Mouse (Mus musculus) midbrain, embryonic 10.5 days (tissue): ENCODE data around the gene Fcgrt. TPM values are rescaled to one million over a fixed set of nuclear protein-coding genes. Genes with fewer than 3 reads are reported as not detected.

Experiments
- DNase-seq: peaks from one replicate; pipeline ENCODE4 v3.0.0-alpha.2; 2017; ENCODE audit warnings: low spot score
- H3K27ac ChIP-seq: fragments of 300-500 bp; sonication (generic); replicated peaks from 2 replicates; pipeline ENCODE4 v1.5.1; 2016; ENCODE audit warnings: mild to moderate bottlenecking
- H3K27me3 ChIP-seq: fragments of 300-500 bp; sonication (generic); 2 replicates; pipeline ENCODE4 v1.6.1; 2016; ENCODE audit warnings: low read depth, mild to moderate bottlenecking; ENCODE audit not compliant: poor library complexity, severe bottlenecking
- H3K36me3 ChIP-seq: fragments of 300-500 bp; sonication (generic); 2 replicates; pipeline ENCODE4 v1.6.1; 2016; ENCODE audit warnings: mild to moderate bottlenecking, moderate library complexity
- H3K4me1 ChIP-seq: fragments of 300-500 bp; sonication (generic); 2 replicates; pipeline ENCODE4 v1.6.1; 2016
- H3K4me3 ChIP-seq: fragments of 300-500 bp; sonication (generic); 2 replicates; pipeline ENCODE4 v1.5.1; 2016; ENCODE audit warnings: mild to moderate bottlenecking, moderate library complexity
- H3K9me3 ChIP-seq: fragments of 300-500 bp; sonication (generic); replicated peaks from 2 replicates; pipeline ENCODE4 v1.6.1; 2016; ENCODE audit warnings: mild to moderate bottlenecking
- WGBS: fragments of 180-500 bp; shearing (Covaris S2); methylation state at CpG from one replicate; pipeline ENCODE4 v1.1.7; 2016; 5-methylcytosine and 5-hydroxymethylcytosine counted together
- polyA plus RNA-seq: library from polyadenylated mRNA; unstranded; fragments of >200 nt; fragmentation: Nextera tagmentation; extraction: Ambion mirVana; gene quantifications from 2 replicates; pipeline ENCODE4 v1.2.1, GENCODE M21; 2016

The Fcgrt gene
- polyA plus RNA-seq, 1 experiment from 2014 or later = 12.0 TPM

GRCm38 (mm10) chr7:45072230-45072629 lies 31.4 kb downstream of the Fcgrt start:
- Histone ChIP-seq H3K9me3 (no peaks in the 10 kb centered on the region), H3K27ac (no peak overlapping the region), H3K4me1 (no peaks in the 10 kb centered on the region), H3K36me3 (peaks cover 39% of the 10 kb centered on the region), H3K27me3 (no peaks in the 10 kb centered on the region), H3K4me3 (no peak overlapping the region)
- WGBS = 73% methylated on average over 2 of the region's 2 CpGs
- no peak for DNase-seq

GRCm38 (mm10) chr7:45069671-45070070 lies 34.0 kb downstream of the Fcgrt start:
- H3K4me1 ChIP-seq = no peaks in the 10 kb centered on the region
- no peaks in the 10 kb centered on the region for H3K9me3 ChIP-seq
- H3K27ac ChIP-seq = no peak overlapping the region
- no peak for DNase-seq
- H3K36me3 ChIP-seq = peaks cover 14% of the 10 kb centered on the region
- no peaks in the 10 kb centered on the region for H3K27me3 ChIP-seq
- WGBS = 93% methylated on average over 2 of the region's 2 CpGs
- no peak overlapping the region for H3K4me3 ChIP-seq

- Histone ChIP-seq H3K4me1 (peaks cover 11% of the 10 kb centered on the region), H3K4me3 (no peak overlapping the region), H3K9me3 (no peaks in the 10 kb centered on the region), H3K36me3 (no peaks in the 10 kb centered on the region), H3K27ac (0 out of 2 replicates have a peak overlapping the region, but pooled peaks have one; percentile 6), H3K27me3 (no peaks in the 10 kb centered on the region)
- peak; percentile 61 for DNase-seq
- WGBS = 34% methylated on average over 5 of the region's 5 CpGs
These were observed 35.7 kb downstream of the Fcgrt start for GRCm38 (mm10) chr7:45068000-45068318.

- Histone ChIP-seq H3K27me3 (no peaks in the 10 kb centered on the region), H3K4me3 (no peak overlapping the region), H3K36me3 (no peaks in the 10 kb centered on the region), H3K9me3 (no peaks in the 10 kb centered on the region), H3K27ac (0 out of 2 replicates have a peak overlapping the region, but pooled peaks have one; percentile 6), H3K4me1 (peaks cover 12% of the 10 kb centered on the region)
- WGBS = 77% methylated on average over 4 of the region's 4 CpGs
- DNase-seq = no peak
These were observed 36.3 kb downstream of the Fcgrt start for GRCm38 (mm10) chr7:45067190-45067999.

- Histone ChIP-seq H3K9me3 (no peaks in the 10 kb centered on the region), H3K27me3 (no peaks in the 10 kb centered on the region), H3K36me3 (no peaks in the 10 kb centered on the region), H3K4me3 (peak within 1 kb of the TSS; percentile 70), H3K4me1 (peaks cover 43% of the 10 kb centered on the region), H3K27ac (peak within 1 kb of the TSS; percentile 88)
- under 1% methylated on average over 31 of the region's 31 CpGs for WGBS
- DNase-seq = peak; percentile 96
These were observed 41.3 kb downstream of the Fcgrt start, which contains the start of the genes Nosip and Prrg2 for GRCm38 (mm10) chr7:45062239-45062835. Gene Nosip (plus strand): TSS chr7:45062429. Gene Prrg2 (minus strand): TSS chr7:45062677.

GRCm38 (mm10) chr7:45061532-45062075 lies 42.0 kb downstream of the Fcgrt start:
- Histone ChIP-seq H3K27me3 (no peaks in the 10 kb centered on the region), H3K4me1 (peaks cover 46% of the 10 kb centered on the region), H3K36me3 (no peaks in the 10 kb centered on the region), H3K9me3 (no peaks in the 10 kb centered on the region), H3K27ac (peak overlapping the region; percentile 88), H3K4me3 (peak overlapping the region; percentile 70)
- 20% methylated on average over 11 of the region's 11 CpGs for whole genome bisulfite sequencing
- DNase-seq = no peak

GRCm38 (mm10) chr7:45060632-45061122 lies 43.0 kb downstream of the Fcgrt start:
- Histone ChIP-seq H3K27me3 (no peaks in the 10 kb centered on the region), H3K27ac (no peak overlapping the region), H3K4me1 (peaks cover 47% of the 10 kb centered on the region), H3K9me3 (no peaks in the 10 kb centered on the region), H3K4me3 (peak overlapping the region; percentile 18; the same call in 1 of the 2 replicates), H3K36me3 (no peaks in the 10 kb centered on the region)
- WGBS = 94% methylated on average over 6 of the region's 6 CpGs
- no peak for DNase-seq

- 73% methylated on average over 10 of the region's 10 CpGs for WGBS
- H3K4me1 ChIP-seq = peaks cover 55% of the 10 kb centered on the region
- H3K27me3 ChIP-seq = no peaks in the 10 kb centered on the region
- peak overlapping the region; percentile 67 for H3K27ac ChIP-seq
- peak overlapping the region; percentile 27 for H3K4me3 ChIP-seq
- no peaks in the 10 kb centered on the region for H3K9me3 ChIP-seq
- DNase-seq = no peak
- no peaks in the 10 kb centered on the region for H3K36me3 ChIP-seq
These were observed 44.8 kb downstream of the Fcgrt start for GRCm38 (mm10) chr7:45058607-45059571.

GRCm38 (mm10) chr7:45056972-45057348 lies 46.7 kb downstream of the Fcgrt start:
- Histone ChIP-seq H3K36me3 (no peaks in the 10 kb centered on the region), H3K4me1 (peaks cover 52% of the 10 kb centered on the region), H3K27ac (no peak overlapping the region), H3K9me3 (no peaks in the 10 kb centered on the region), H3K4me3 (0 out of 2 replicates have a peak overlapping the region, but pooled peaks have one; percentile 1), H3K27me3 (no peaks in the 10 kb centered on the region)
- DNase-seq = no peak

- 68% methylated on average over 14 of the region's 14 CpGs for WGBS
- Histone ChIP-seq H3K27ac (no peak overlapping the region), H3K27me3 (no peaks in the 10 kb centered on the region), H3K4me1 (peaks cover 52% of the 10 kb centered on the region), H3K9me3 (no peaks in the 10 kb centered on the region), H3K4me3 (0 out of 2 replicates have a peak overlapping the region, but pooled peaks have one; percentile 1), H3K36me3 (no peaks in the 10 kb centered on the region)
- DNase-seq = no peak
These were observed 47.2 kb downstream of the Fcgrt start for GRCm38 (mm10) chr7:45056329-45056971.

GRCm38 (mm10) chr7:45053931-45054510 lies 49.6 kb downstream of the Fcgrt start:
- H3K27ac ChIP-seq = peak overlapping the region; percentile 100
- peak overlapping the region; percentile 98 for H3K4me3 ChIP-seq
- peaks cover 21% of the 10 kb centered on the region for H3K36me3 ChIP-seq
- H3K4me1 ChIP-seq = peaks cover 54% of the 10 kb centered on the region
- DNase-seq = peak; percentile 97
- under 1% methylated on average over 33 of the region's 33 CpGs for WGBS
- H3K27me3 ChIP-seq = no peaks in the 10 kb centered on the region
- no peaks in the 10 kb centered on the region for H3K9me3 ChIP-seq
